Mouse (Mus musculus) MEL (cell line): Measurements from ENCODE around the gene Cavin4.

Source experiments
- CHD1 ChIP-seq: IDR thresholded peaks from 2 replicates; pipeline ENCODE4 v1.6.1; 2012; ENCODE audit warnings: low read depth, mild to moderate bottlenecking, inconsistent platforms, low read length, improper control_type of control experiment
- CHD2 ChIP-seq: IDR thresholded peaks from 2 replicates; pipeline ENCODE4 v1.6.1; 2011; ENCODE audit warnings: low read length, improper control_type of control experiment
- CTCF ChIP-seq, 3 experiments: IDR thresholded peaks in 2 of 3; conservative IDR thresholded peaks in 1 of 3; 2 replicates each; pipeline ENCODE4 v1.5.1; 2011 to 2012; ENCODE audit warnings: low read length in 3 of 3, low read depth in 2 of 3, mild to moderate bottlenecking in 2 of 3, improper control_type of control experiment in 1 of 3, inconsistent platforms in 1 of 3, mixed read lengths in 1 of 3, moderate library complexity in 1 of 3; ENCODE audit not compliant: control insufficient read depth in 1 of 3, insufficient read depth in 1 of 3, poor library complexity in 1 of 3, severe bottlenecking in 1 of 3
- EP300 ChIP-seq, 2 experiments: IDR thresholded peaks; 2 replicates each; pipeline ENCODE4 v1.6.1; 2011; ENCODE audit warnings: improper control_type of control experiment in 2 of 2, low read length in 2 of 2, low read depth in 1 of 2, mild to moderate bottlenecking in 1 of 2
- GABPA ChIP-seq: IDR thresholded peaks from 2 replicates; pipeline ENCODE4 v1.6.1; 2012; ENCODE audit warnings: low read depth, mild to moderate bottlenecking, inconsistent platforms, low read length, improper control_type of control experiment, moderate library complexity
- HCFC1 ChIP-seq: IDR thresholded peaks from 2 replicates; pipeline ENCODE4 v1.6.1; 2012; ENCODE audit warnings: low read depth, mild to moderate bottlenecking, inconsistent platforms, low read length, improper control_type of control experiment, moderate library complexity
- POLR2A ChIP-seq, 2 experiments: IDR thresholded peaks; 2 replicates each; pipeline ENCODE4 v1.6.1; 2011 to 2012; ENCODE audit warnings: low read length in 2 of 2, mild to moderate bottlenecking in 2 of 2, control low read depth in 1 of 2, improper control_type of control experiment in 1 of 2, low read depth in 1 of 2, moderate library complexity in 1 of 2; ENCODE audit not compliant: control insufficient read depth in 1 of 2, insufficient read depth in 1 of 2, poor library complexity in 1 of 2
- POLR2AphosphoS2 ChIP-seq: IDR thresholded peaks from 2 replicates; pipeline ENCODE4 v1.6.1; 2011; ENCODE audit warnings: low read length, improper control_type of control experiment
- POLR2AphosphoS5 ChIP-seq: IDR thresholded peaks from 2 replicates; pipeline ENCODE4 v1.6.1; 2012; ENCODE audit warnings: low read depth, borderline replicate concordance, mild to moderate bottlenecking, inconsistent platforms, low read length, moderate library complexity, mixed read lengths
- UBTF ChIP-seq: IDR thresholded peaks from 2 replicates; pipeline ENCODE4 v1.6.1; 2012; ENCODE audit warnings: low read depth, mild to moderate bottlenecking, inconsistent platforms, low read length, improper control_type of control experiment, moderate library complexity, borderline replicate concordance; ENCODE audit not compliant: insufficient read depth
- ZKSCAN1 ChIP-seq: IDR thresholded peaks from 2 replicates; pipeline ENCODE4 v1.6.1; 2012; ENCODE audit warnings: low read depth, mild to moderate bottlenecking, inconsistent platforms, low read length, improper control_type of control experiment, moderate library complexity

DNA sequence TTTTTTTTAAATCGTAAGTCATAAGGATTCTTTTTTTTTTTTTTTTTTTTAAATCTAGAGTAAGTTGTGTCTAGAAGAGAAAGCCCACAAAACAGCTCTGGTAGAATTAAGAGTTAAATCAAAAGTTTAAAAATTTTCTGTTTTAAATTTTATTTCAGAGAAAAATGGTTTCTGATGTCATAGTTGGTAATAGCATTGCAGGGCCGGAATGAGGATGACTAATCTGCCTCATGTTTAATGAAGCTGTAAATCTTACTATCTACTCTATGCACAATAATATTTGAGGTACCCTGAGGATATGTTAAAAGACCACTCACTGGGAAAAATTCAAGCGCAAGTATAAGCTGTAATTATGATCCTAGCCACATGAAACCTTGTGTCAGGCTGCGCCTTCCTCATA is 47.8 kb upstream of the Cavin4 start:
- TF ChIP-seq ZKSCAN1 (no peak), GABPA (no peak), POLR2AphosphoS2 (no peak), POLR2A (IDR thresholded peaks at IDR 0.05; ENCODE audit: control insufficient read depth in 1 of 2, insufficient read depth in 1 of 2, low read depth in 1 of 2, low read length in 2 of 2, poor library complexity in 1 of 2) (no peak), HCFC1 (no peak), CHD2 (no peak), POLR2AphosphoS5 (no peak), UBTF (no peak), CTCF (IDR thresholded peaks at IDR 0.05 in 2 of 3, conservative IDR thresholded peaks at IDR 0.05 in 1 of 3; ENCODE audit: control insufficient read depth in 1 of 3, insufficient read depth in 1 of 3, low read depth in 2 of 3, low read length in 3 of 3, poor library complexity in 1 of 3, severe bottlenecking in 1 of 3) (no peak), EP300 (IDR thresholded peaks at IDR 0.05; ENCODE audit: low read depth in 1 of 2, low read length in 2 of 2) (no peak), CHD1 (no peak)
